Mouse (Mus musculus) Patski (cell line): ENCODE data around the gene Susd4. TPM values are rescaled to one million over a fixed set of nuclear protein-coding genes. Genes with fewer than 3 reads are reported as not detected.
A peak's percentile ranks its signal among the peaks of the same experiment; 100 is the strongest.

ENCODE experiments used
- ATAC-seq: fragments of 100-300 bp; one replicate; pipeline ENCODE4 v1.8.0; 2021
- CTCF ChIA-PET: fragments of 350-600 bp; sonication (Branson Sonifier 250); formaldehyde crosslinking; loops from one replicate; lab custom pipeline; 2022; ENCODE audit warnings: inconsistent platforms; lab: Charles Lee
- POLR2A ChIA-PET: fragments of 350-600 bp; sonication (Branson Sonifier 250); formaldehyde crosslinking; loops from one replicate; lab custom pipeline; 2022; ENCODE audit warnings: antibody characterized with exemption, inconsistent platforms; lab: Charles Lee
- DNase-seq: peaks from one replicate; pipeline ENCODE4 v3.0.0-alpha.2; 2011; ENCODE audit warnings: low read depth, low spot score
- H3K27me3 ChIP-seq: fragments of 371-371 bp; one replicate; pipeline ENCODE4 v1.5.1; 2021
- CTCF ChIP-seq: fragments of 100-300 bp; IDR thresholded peaks from one replicate; pipeline ENCODE4 v1.5.1; 2021
- in situ Hi-C: fragments of 300-500 bp; cut with MboI; formaldehyde crosslinking; loops from 3 replicates; pipeline ENCODE4 v1.11.1; 2018; ENCODE audit warnings: low pct_unique_long_range_greater_than_20kb, mixed read lengths
- polyA plus RNA-seq: library from polyadenylated mRNA; unstranded; gene quantifications from one replicate; pipeline ENCODE4 v1.2.3, GENCODE M21; 2021

The Susd4 gene
- polyA plus RNA-seq, 1 experiment from 2014 or later: 21.5 TPM

DNA sequence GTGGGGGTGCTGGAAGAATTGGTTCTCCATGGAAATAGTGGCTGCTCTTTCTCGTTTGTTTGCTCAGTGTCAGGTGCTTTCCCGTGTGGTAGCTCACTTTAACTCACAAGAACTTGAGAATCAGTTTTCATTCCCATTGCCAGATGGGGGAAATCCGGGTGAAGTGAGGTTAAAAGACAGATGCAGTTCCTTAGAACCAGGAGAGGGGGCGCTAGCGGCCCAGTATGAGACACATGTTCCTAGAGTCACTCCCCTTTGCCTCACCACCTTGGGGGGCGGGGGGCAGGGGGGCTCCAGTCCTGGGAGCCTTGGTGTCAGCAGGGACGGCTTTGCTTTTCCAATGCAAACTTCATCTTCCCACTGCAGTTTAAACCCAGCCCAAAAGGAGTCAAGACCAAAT is 23.4 kb downstream of the Susd4 start:
- ChIA-PET POLR2A (no interaction called here), CTCF (interaction anchor here (1.2 to 1.4 kb wide), 2 partner anchors 23 to 43 kb away, joined by 3 read pairs; no protein-coding TSS in a partner anchor)
- in situ Hi-C loops: no loop called here
- ATAC-seq (no peak), DNase-seq (no peak)
- no peak for TF ChIP-seq CTCF
- H3K27me3 ChIP-seq: no peaks in the 10 kb centered on the region

DNA sequence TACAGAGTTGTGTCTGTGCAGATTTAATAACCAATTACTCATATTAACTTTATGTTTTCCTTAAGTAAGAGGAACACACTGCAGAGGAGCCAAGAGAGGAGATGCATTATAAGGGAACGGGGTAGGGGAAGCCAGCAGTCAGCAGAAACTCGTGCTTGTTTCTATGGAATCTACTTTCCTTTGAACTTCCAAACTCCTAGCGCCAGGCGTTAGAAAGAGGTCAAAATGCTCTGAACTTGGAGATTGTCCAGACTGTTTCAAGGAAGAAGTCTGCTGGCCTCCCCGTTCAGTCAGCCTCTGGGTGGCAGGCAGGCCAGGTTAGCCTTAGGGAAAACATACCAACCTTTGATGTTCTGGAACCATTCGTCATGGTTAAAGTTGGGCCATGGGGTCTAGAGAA is 25.2 kb downstream of the Susd4 start:
- no peak for TF ChIP-seq CTCF
- POLR2A ChIA-PET: interaction anchor here (0.6 kb wide), 1 partner anchor 48 kb away, joined by 3 read pairs; no protein-coding TSS in a partner anchor
- ATAC-seq (no peak), DNase-seq (no peak)
- H3K27me3 ChIP-seq: no peaks in the 10 kb centered on the region
- CTCF ChIA-PET: no interaction called here
- in situ Hi-C loops: no loop called here

DNA sequence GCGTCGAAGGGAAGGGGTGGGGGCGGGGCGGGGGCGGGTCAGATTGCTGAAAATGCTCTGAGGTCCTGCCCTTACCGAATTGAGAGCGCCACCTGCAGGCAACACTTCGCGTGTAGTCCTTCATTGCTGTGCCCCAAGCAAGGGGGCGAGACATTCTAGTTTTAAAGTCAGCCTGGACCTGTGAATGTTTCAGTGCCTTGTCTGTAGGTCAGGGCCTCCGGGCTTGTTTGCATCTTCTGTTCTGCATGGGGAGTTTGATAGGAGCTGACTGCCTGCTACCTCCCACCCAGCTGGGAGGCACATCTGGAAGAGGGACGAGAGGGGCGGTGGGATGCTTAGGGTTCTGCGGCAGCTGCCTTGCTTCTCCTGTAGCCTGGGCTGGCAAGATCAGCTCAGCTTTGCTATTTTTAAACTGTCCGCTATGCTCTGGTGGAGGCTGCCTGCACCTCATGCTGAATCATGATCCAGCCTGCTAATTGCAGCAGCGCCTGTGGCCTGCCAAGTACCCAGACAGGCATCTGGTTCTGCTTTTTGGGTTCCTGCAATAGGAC is 28.9 kb downstream of the Susd4 start:
- in situ Hi-C loops: loop anchor here (5.0 kb wide), 1 partner anchor 235 kb away; no protein-coding TSS in a partner anchor
- ATAC-seq (peak; percentile 87), DNase-seq (peak; percentile 64)
- TF ChIP-seq CTCF: peak; percentile 79
- ChIA-PET POLR2A (no interaction called here), CTCF (interaction anchor here (0.7 to 1.5 kb wide), 7 partner anchors 16 to 238 kb away, joined by 3 to 8 read pairs (median 3); no protein-coding TSS in a partner anchor)
- no peaks in the 10 kb centered on the region for H3K27me3 ChIP-seq

DNA sequence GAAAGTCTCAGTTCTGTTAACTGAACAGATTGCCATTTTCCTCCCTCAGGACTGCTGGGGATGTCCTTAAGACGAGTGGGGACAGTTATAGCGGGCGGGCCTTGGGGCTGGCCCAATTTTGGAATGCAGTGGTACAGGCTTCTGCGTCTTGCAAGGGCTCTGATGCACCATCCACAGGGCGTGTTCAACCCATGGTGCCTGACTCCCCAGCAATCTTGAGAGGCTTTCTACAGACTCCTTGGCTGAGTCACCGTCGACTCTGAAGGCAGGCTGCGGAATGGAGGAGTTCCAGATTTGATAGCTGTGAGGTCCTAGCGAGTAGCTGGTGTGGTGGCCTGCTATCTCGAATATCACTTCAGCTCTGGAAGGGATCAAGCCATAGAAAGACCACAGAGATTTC is 30.6 kb downstream of the Susd4 start:
- H3K27me3 ChIP-seq: no peaks in the 10 kb centered on the region
- TF ChIP-seq CTCF: no peak
- no peak for ATAC-seq
- CTCF ChIA-PET: no interaction called here
- POLR2A ChIA-PET: no interaction called here
- in situ Hi-C loops: loop anchor here (5.0 kb wide), 1 partner anchor 237 kb away; no protein-coding TSS in a partner anchor
- DNase-seq: no peak

DNA sequence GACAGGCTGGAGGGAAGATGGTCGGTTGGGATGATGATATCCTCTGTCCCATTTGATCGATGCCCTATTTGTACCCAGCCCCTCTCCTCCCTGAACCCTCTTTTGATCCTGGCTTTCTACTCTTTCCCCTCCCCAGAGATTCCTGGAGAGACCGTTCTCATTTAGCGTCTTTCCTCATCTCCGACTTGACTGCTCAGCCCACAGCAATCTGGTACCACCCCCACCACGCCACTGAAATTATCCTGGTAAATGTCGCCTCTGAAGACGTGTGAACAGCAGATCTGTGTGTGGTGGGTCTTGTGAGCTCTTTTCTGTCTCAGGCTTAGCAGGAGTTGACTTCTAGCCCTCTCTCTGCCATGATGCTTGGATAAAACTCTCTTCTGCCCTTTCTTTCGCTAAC is 31.0 kb downstream of the Susd4 start:
- no peak for TF ChIP-seq CTCF
- no peak for ATAC-seq
- ChIA-PET CTCF (no interaction called here), POLR2A (no interaction called here)
- in situ Hi-C loops: loop anchor here (5.0 kb wide), 1 partner anchor 237 kb away; no protein-coding TSS in a partner anchor
- no peak for DNase-seq
- no peaks in the 10 kb centered on the region for H3K27me3 ChIP-seq

DNA sequence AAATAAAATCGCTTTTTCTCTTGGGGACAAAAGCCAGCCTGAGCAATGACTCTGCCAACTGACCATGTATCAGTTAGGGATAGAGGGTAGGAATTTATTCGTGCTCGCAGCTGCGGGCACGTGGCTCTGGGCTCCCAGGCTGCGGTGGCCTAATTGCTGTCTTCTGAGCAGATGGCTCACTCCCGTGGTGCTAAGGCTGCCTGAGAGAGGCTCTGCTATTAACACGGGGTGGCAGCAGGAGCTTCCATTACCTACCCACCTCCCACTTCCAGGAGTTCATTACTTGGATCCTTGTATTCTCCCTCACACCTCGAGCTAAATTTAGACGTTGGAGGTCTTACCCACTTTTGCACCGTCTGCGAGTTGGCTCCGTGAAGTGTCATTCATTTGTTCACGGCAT is 33.4 kb downstream of the Susd4 start:
- in situ Hi-C loops: no loop called here
- POLR2A ChIA-PET: interaction anchor here (0.6 kb wide), 1 partner anchor 1650 kb away, joined by 3 read pairs; no protein-coding TSS in a partner anchor
- DNase-seq (no peak), ATAC-seq (no peak)
- no peaks in the 10 kb centered on the region for H3K27me3 ChIP-seq
- CTCF ChIA-PET: no interaction called here
- TF ChIP-seq CTCF: no peak

DNA sequence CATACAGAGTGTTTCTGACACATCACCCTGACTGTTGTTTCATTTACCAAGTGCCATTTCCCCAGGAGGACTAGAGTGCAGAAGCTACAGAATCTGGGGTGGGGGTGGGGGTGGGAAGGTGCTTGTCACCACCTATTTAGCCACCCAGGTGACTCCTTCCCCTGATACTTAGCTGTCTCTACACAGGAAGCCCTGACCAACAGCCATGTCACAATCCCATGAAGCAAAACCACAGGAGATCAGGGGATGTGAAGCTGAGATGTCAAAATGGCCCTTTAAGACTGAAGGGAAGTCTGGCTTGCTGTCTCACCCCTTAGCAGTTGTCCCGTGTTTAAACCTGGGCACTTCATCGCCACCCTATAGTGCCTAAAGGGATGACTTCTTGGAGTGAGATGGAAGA is 37.9 kb downstream of the Susd4 start:
- CTCF ChIA-PET: no interaction called here
- no peak for TF ChIP-seq CTCF
- in situ Hi-C loops: no loop called here
- DNase-seq: no peak
- H3K27me3 ChIP-seq: no peaks in the 10 kb centered on the region
- no peak for ATAC-seq
- POLR2A ChIA-PET: no interaction called here

DNA sequence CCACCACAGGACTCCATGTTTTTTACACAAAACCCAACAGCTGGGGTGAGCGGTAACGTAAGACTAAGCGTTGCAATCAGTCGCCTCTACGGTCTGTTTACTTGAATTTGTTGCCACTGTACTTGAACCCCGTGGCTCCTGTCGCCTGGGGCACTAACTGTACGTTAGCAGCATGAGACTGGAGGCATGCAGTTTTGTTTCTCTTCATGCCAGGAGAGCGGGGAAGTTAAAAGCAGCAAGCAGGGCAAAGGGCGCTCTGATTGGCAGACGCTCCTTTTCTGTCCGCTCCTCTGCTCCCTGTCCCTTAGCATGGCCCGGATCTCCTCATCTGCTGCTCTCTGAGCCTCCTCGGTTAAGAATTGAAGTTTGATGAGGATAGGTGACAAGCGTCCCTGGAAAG is 39.2 kb downstream of the Susd4 start:
- POLR2A ChIA-PET: no interaction called here
- in situ Hi-C loops: no loop called here
- H3K27me3 ChIP-seq: no peaks in the 10 kb centered on the region
- CTCF ChIA-PET: no interaction called here
- TF ChIP-seq CTCF: no peak
- DNase-seq (no peak), ATAC-seq (no peak)

DNA sequence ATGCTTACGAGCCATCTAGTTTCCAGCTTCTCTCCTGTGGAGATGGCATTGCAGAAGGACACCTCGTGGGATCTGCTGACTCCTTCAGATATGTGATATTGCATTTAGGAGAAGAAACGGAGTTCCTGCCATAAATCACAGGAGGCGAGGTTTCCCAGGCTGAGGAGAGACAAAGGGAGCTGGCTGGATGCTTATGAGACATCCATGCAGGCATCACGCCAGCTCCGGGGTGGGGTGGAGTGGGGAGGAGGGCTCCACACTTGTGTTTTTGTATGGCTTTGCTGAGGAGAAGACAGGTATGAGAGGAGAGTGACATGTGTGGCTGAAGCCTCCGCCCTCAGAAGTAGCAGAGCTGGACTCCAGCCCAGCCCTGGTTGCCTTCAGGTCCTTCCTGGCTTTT is 50.3 kb downstream of the Susd4 start:
- CTCF ChIA-PET: interaction anchor here (1.3 kb wide), 1 partner anchor 21 kb away, joined by 4 read pairs; no protein-coding TSS in a partner anchor
- in situ Hi-C loops: no loop called here
- H3K27me3 ChIP-seq: no peaks in the 10 kb centered on the region
- DNase-seq (peak; percentile 31), ATAC-seq (no peak)
- no peak for TF ChIP-seq CTCF
- POLR2A ChIA-PET: interaction anchor here (1.5 kb wide), 1 partner anchor 9 kb away, joined by 4 read pairs; no protein-coding TSS in a partner anchor

DNA sequence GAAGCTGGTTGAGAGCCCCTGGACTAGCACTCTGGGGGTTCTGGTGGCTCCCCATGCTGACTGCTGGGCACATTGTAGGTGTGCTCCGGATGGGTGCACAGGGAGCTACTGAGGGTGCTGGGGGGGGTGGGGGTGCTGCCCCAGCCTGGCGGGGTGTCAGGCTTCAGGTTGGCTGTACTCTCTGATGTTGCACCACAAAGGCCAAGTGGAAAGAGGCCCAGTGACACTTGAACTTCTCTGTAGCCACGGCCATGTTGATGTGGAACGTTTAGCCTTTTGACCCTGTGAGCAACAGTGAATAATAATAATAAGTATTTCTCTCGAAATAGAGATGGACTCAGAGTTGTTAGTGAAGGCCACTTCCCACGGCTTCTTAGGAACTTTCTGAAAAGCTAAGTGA is 50.9 kb downstream of the Susd4 start:
- H3K27me3 ChIP-seq: no peaks in the 10 kb centered on the region
- ATAC-seq (no peak), DNase-seq (no peak)
- no peak for TF ChIP-seq CTCF
- in situ Hi-C loops: no loop called here
- POLR2A ChIA-PET: interaction anchor here (1.5 kb wide), 1 partner anchor 10 kb away, joined by 4 read pairs; no protein-coding TSS in a partner anchor
- CTCF ChIA-PET: interaction anchor here (1.3 kb wide), 1 partner anchor 20 kb away, joined by 4 read pairs; no protein-coding TSS in a partner anchor

DNA sequence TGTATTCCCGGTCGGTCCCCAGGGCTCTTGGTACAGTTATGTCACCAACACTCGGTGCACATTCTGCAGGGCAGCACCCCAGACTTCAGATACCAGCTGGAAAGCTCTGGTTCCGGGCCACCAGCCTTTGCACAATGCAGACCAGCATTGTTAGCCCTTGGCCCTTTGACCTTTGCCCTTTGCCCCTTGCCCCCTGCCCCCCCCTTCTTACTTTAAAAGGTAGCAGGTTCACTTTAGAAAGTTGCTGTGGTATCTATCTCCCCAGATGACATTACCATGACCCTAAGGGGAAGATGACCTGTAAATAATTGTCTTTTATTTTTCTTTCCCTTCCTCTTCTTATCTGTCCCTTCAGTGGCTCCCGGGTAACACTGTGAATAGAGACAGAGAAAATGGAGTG is 53.4 kb downstream of the Susd4 start:
- in situ Hi-C loops: no loop called here
- H3K27me3 ChIP-seq: no peaks in the 10 kb centered on the region
- ChIA-PET CTCF (no interaction called here), POLR2A (no interaction called here)
- ATAC-seq (no peak), DNase-seq (no peak)
- no peak for TF ChIP-seq CTCF
